Mouse (Mus musculus) bone marrow, adult 2 months (tissue): ENCODE results near the gene Foxa1.

Experiments
- CTCF ChIP-seq: fragments of 200-500 bp; IDR thresholded peaks from 2 replicates; pipeline ENCODE4 v1.5.1; 2011; ENCODE audit warnings: low read length, control low read depth; ENCODE audit not compliant: control insufficient read depth, insufficient read depth
- POLR2A ChIP-seq: fragments of 200-500 bp; IDR thresholded peaks from 2 replicates; pipeline ENCODE4 v1.6.1; 2011; ENCODE audit warnings: low read depth, mild to moderate bottlenecking, control low read depth, low read length, borderline replicate concordance; ENCODE audit not compliant: control insufficient read depth

- no peak for TF ChIP-seq CTCF
- no peak for TF ChIP-seq POLR2A
Observed at GRCm38 (mm10) chr12:57571773-57572172, 25.1 kb upstream of the Foxa1 start.
